Mouse (Mus musculus) olfactory bulb, adult 2 months (tissue): ENCODE data around the gene Pigw.

Experiments used
- CTCF ChIP-seq: fragments of 200-500 bp; IDR thresholded peaks from 2 replicates; pipeline ENCODE4 v1.5.1; 2012; ENCODE audit warnings: low read depth, mild to moderate bottlenecking, low read length, moderate library complexity; ENCODE audit not compliant: insufficient read depth
- POLR2A ChIP-seq: fragments of 200-500 bp; IDR thresholded peaks from 2 replicates; pipeline ENCODE4 v1.6.1; 2012; ENCODE audit warnings: mild to moderate bottlenecking, low read depth, low read length, moderate library complexity; ENCODE audit not compliant: insufficient read depth

DNA sequence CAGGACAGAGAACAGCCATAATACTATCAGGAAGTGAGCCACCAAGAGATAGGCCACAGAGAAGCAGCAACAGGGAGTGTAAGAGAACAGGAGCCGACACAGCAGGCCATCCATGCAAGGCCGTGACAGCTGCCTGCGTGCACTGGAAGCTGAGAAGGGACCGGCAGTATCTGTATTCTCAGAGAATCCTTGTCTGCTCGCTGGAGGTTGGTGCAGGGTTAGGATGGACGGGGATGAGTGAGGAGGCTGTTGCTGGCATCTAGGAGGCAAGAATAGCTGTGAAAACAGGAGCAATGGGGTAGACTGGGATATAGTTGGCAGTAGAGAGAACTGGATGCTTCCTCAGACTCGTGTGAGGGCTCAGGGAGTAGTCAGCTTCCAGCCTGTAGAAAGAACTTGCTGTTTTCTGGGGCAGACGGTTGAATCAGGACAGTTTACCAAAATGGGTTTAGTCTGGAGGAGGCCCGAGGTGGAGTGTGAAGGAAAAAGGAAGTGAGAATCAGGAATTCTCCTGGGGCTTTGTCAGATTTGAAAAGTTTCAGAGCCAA is 24.6 kb upstream of the Pigw start:
- no peak for TF ChIP-seq CTCF
- no peak for TF ChIP-seq POLR2A
